Mouse (Mus musculus): ENCODE measurements at regions not wholly inside any gene's neighbourhood (a gene's known extent, or its start where the extent isn't known, plus 50 kb on each side); places are given as distances from the start of the nearest gene placed in this dataset.

DNA sequence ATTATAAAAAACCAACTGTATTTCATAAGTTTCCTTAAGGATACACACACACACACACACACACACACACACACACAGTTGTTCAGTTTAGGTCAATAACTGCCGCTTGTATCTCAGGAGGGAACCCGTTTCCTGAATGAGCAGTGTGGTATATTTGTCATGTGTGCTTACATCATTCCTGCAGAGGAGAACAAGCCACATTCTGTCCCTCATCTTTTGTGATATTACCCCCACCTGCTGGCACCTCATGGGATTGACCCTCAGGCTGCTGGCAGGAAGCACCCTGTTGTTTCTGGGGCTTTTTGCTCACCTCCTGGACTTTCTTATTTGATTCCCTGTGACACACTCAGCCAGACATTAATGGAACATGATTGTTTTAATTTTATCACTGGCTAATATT lies 66.4 kb upstream of the Htr1a start:
- peak in 1 of 2 experiments; percentile 2 for DNase-seq (ENCODE audit: low spot score in 2 of 2)

DNA sequence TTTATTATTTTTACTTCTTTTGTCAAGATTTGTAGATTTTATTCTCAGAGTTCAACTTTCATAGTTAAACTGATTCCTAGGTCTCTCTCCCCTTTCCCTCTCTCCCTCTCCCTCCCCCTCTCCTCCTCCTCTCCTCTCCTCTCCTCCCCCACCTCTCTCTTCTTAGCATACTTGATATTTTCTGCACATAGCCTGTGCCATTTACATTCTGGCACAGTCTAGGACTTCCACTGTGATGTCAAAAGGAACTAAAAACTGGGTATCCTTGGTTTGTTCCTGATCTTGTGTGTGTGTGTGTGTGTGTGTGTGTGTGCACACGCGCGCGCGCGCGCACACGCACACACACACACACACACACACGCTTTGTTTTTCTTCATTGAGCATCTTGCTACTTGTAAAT lies 64.9 kb upstream of the Htr1a start:
- DNase-seq (ENCODE audit: low spot score in 2 of 2), result no peak

DNA sequence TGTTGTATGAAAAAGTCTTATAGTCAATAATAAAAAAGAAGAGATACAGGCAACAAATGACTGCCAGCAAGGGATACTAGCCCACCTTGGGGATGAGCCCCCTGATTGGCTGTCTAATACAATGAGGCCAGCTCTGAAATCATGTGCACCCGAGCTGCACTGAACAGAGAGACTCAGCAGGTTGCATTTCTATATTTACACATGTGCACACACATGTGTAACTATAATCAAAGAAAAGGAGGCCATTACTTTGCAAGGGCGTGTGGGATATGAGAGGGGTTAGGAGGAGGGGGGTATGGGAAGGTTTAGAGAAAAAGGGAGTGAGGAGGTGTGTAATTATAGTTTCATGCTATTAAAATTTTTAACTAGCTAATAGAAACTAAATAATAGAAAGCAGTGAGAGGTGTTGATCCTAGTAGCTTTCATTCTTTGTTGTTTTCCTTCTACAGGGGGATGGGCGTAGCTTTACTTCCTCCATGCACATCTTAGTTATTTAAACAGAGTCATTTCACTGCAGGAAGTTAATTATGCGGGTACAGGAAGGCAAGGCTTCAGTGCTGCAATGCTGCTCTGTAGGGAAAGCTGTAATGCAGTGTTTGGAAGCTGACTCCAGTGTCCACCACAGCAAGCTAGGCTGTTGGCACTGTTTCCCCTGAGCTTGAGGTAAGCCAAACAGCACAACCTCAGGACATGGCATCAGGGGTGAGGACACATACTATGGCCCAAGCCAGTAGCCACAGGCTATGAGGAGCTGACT lies 56.2 kb upstream of the Htr1a start:
- DNase-seq (ENCODE audit: low spot score in 2 of 2), result no peak
